Mouse (Mus musculus) mature B cell (primary cell): ENCODE measurements around the gene Nemp2.
"Not testable (repeated sequence)": the region's sequence is repeated elsewhere in the genome, so short reads cannot be mapped to it uniquely, and the experiment has no call there.

Experiments used
- in situ Hi-C: fragments of 300-500 bp; cut with MboI; formaldehyde crosslinking; loops from 2 replicates; pipeline ENCODE4 v1.14.3; 2019

Gene Nemp2

DNA sequence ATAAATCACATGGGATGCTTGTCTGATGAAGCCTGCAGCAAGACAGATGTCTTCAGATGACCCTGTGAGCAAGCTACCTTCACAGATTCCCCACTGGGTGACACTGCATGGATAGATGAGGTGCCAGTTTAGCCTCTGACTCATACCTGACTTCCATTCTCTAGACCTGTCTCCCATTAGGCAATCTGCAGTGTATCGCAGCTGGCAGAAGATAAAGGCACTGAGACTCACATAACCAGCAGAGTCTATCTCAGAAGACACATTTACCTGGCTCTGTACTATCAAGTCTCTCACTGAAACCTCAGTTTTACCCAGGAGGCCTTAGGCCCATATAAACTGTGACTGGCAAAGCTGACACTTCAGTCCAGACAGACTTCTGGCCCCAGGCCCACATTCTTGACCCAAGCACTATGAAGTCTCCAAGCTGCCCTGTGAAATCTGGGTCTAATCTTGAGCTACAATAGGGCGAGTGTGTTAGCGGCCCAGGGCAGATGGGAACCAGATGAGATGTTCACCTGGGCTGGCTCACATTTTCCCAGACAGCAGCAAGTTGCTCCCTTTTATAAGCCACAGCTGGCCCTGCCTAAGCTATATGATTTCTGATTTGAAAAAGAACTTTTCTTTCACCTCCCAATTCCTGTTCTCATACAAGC, 22.2 kb downstream of the Nemp2 start:
- in situ Hi-C loops = no loop called here

- in situ Hi-C loops = no loop called here
Measured at GRCm38 (mm10) chr1:52653366-52653765, 22.9 kb downstream of the Nemp2 start.

DNA sequence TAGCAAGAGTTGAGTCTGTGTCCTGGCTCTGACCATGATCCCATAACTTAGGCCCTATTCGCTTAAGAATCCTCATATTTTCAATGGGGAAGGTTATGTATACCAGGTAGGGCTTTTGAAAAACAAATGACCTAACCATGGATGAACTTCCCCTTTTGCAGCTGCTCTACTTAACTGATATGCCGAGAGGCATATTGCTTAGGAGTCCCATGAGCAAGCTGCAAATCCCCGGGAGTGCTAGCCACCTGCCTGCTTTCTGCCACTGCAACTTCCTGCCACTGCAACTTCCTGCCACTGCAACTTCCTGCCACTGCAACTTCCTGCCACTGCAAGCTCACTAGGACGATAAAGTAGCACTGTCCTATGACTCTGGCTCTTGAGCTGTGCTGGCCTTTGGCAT, 24.6 kb downstream of the Nemp2 start:
- in situ Hi-C loops = no loop called here

GRCm38 (mm10) chr1:52658160-52658559, 27.7 kb downstream of the Nemp2 start:
- in situ Hi-C loops = no loop called here

DNA sequence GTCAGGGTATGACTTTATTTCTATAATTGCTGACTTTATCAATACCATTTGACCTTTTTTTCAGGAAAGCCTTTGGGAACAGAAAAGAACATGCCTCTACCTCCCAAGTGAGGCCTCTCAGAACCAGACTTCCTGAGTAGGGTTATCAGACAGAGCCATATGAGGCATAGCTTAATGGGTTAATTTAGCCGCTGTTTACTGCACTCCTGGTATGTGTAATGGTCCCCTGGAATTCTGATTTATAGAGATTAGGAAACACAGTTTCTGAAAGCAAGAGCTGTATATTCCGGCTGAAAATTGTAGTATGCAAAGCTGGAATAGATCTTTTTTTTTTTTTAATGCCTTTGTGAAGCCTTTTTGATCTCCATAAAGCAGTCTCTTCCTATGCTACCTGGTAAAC, 29.8 kb downstream of the Nemp2 start:
- in situ Hi-C loops = no loop called here

- in situ Hi-C loops = no loop called here
Measured at GRCm38 (mm10) chr1:52660765-52661164, 30.3 kb downstream of the Nemp2 start.

- in situ Hi-C loops = no loop called here
Measured at GRCm38 (mm10) chr1:52663228-52663627, 32.7 kb downstream of the Nemp2 start.

- in situ Hi-C loops = no loop called here
Measured at GRCm38 (mm10) chr1:52668743-52669323, 38.3 kb downstream of the Nemp2 start.

- in situ Hi-C loops = no loop called here
Measured at GRCm38 (mm10) chr1:52669931-52670330, 39.4 kb downstream of the Nemp2 start.

DNA sequence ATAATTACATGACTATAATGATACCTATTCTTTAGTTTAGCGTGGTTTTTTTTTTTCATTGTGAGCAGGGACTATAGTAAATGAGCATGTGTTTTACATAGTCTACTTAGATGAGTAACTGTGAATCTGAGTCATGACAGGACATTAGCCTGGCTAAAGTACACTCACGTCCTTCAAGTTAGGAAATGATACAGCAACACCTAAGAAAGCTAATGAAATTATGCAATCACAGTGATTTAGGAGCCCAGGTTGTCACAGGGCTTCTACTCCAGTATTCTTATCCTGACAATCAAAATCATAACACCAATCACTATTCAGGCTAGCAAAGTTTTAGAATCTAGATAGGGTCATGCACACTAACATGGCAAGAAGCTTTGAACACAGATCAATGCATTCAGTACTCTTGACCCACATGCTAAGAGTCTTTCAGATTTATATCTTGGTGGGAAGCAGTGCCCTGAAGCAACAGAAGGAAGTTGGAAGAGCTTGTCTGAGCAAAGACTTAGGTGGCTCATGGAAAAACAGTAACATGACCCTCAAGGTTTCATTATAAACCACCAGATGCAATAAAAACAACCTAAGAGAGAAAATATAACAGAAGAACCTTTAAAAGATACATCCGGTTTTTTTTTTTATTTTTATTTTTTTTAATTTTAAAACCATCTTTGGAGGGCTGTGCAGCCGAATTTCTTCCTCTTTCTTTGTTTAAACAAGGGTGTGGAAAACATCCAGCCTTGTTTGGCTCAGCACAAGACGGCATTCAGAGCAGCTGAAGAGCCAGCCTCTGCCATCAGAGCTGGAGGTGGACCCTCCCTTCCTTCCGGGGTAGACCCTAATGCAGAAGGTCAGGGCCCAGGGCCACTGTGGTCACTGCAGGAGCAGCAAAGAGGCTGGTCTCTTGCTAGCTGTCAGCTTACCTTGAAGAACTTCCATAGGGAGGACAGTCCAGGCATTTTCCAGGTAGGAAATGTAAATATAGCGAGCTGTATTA, 45.4 kb downstream of the Nemp2 start:
- in situ Hi-C loops = no loop called here

- in situ Hi-C loops = no loop called here
Measured at GRCm38 (mm10) chr1:52676621-52677020, 46.1 kb downstream of the Nemp2 start.

GRCm38 (mm10) chr1:52683550-52683949, 53.0 kb downstream of the Nemp2 start:
- in situ Hi-C loops = no loop called here

DNA sequence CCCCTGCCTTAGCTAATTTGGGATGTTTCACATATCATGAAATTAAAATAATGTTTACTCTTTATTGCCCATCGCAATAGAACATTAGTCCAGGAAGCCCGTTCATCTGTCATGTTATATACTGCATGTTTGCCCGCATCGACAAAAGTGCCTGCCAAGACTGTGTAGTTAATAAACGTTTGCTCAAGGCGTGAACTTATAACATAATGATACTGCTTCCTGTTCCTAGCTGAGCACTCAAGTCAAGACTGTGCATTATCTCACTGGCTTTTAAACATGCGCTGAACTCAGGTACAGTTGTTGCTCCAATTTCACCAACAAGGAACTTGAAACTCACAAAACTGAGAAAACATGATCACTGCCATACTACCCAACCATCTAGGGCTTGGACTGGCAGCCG, 57.1 kb downstream of the Nemp2 start:
- in situ Hi-C loops = no loop called here

DNA sequence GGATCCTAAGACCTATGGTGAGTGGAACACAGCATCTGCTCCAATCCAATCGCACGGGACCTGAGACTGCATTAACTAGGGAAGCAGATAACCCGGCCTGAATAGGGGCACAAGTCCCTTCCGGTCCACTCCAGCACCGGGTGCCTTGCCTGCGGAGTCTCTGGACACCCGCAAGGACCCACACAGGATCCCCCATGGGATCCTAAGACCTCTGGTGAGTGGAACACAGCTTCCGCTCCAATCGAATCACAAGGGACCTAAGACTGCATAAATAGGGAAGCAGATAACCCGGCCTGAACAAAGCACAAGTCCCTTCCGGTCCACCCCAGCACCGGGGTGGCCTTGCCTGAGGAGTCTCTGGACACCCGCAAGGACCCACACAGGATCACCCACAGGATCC, 64.0 kb downstream of the Nemp2 start:
- in situ Hi-C loops = not testable (repeated sequence)
